Mouse (Mus musculus): ENCODE measurements around the gene Prrg3.

DNA sequence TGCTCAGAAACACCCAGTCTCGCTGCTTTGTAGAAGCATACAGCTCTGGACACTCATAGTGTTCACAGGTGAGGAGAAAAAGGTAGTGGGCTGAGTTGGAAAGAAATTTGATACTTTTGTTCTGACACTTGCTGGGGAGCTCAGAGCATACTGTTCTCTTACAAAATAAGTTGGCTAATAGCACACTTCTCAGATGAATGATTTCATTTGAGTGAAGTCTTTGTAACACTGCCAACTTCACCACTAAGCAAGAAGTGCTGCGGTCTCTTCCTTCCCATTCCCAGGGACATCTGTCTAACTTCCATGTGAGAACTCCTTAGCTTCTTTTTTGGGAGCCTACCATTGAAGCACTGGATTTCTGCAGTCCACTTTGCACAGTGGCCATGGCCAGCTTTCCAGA lies 20.8 kb downstream of the Prrg3 start:
- no peak for TF ChIP-seq CTCF (IDR thresholded peaks at IDR 0.05)
- TF ChIP-seq POLR2A (IDR thresholded peaks at IDR 0.05; ENCODE audit: insufficient read depth, low read depth, low read length) = no peak
- no peak for TF ChIP-seq EP300 (IDR thresholded peaks at IDR 0.05; ENCODE audit: insufficient read depth, low read depth, low read length)
